Comparison of ENCODE assay signal across 7 mouse cellular contexts in genomic region chr11:117599049-117599787, GRCm38 (mm10). TPM values are rescaled to one million over a fixed set of nuclear protein-coding genes. Genes with fewer than 3 reads are reported as not detected.
DNase-seq lines count a peak whose midpoint lies in the region; ATAC-seq and TF ChIP-seq lines count a peak whose summit lies in the region.

No protein-coding gene starts in this region.

- peak overlapping the region; percentile 71 for H3K4me3 ChIP-seq in spleen, adult 2 months (ENCODE audit: extremely low read depth, insufficient read depth, insufficient read length)
- H3K4me3 ChIP-seq in embryonic facial prominence, embryonic 11.5 days (ENCODE audit: low read depth, low read length): no peak overlapping the region
- peak overlapping the region; percentile 7; the same call in 1 of the 2 replicates for H3K4me3 ChIP-seq in hindbrain, embryonic 12.5 days
- H3K4me3 ChIP-seq in lung, embryonic 16.5 days (ENCODE audit: low read length): peak overlapping the region; percentile 53

- no peaks in the 10 kb centered on the region for H3K9me3 ChIP-seq in embryonic facial prominence, embryonic 11.5 days (replicated peaks; ENCODE audit: control insufficient read depth, low read length)
- no peaks in the 10 kb centered on the region for H3K9me3 ChIP-seq in hindbrain, embryonic 12.5 days (replicated peaks)
- no peaks in the 10 kb centered on the region for H3K9me3 ChIP-seq in lung, embryonic 16.5 days (ENCODE audit: control insufficient read depth, low read length)

- no peak for TF ChIP-seq CTCF in spleen, adult 2 months (IDR thresholded peaks at IDR 0.05; ENCODE audit: extremely low read depth, insufficient read depth, insufficient read length, insufficient replicate concordance)

- peak in 1 of 2 experiments; percentile 28 for DNase-seq in spleen, adult 2 months (ENCODE audit: low read depth in 1 of 2, low spot score in 2 of 2)
- DNase-seq in spleen, postnatal 4 days (ENCODE audit: low spot score in 2 of 2): no peak
- DNase-seq in embryonic facial prominence, embryonic 11.5 days (ENCODE audit: low spot score): peak; percentile 39
- peak; percentile 17 to 23 for DNase-seq in spleen, postnatal 10 days (ENCODE audit: low spot score in 2 of 2)
- no peak for DNase-seq in layer of hippocampus, postnatal 25 days (ENCODE audit: extremely low spot score in 1 of 2, low spot score in 1 of 2)

- H3K27ac ChIP-seq in spleen, adult 2 months (ENCODE audit: insufficient read depth, low read length): peak overlapping the region; percentile 26
- H3K27ac ChIP-seq in embryonic facial prominence, embryonic 11.5 days (replicated peaks; ENCODE audit: low read depth, low read length): no peak overlapping the region
- H3K27ac ChIP-seq in hindbrain, embryonic 12.5 days: peak overlapping the region; percentile 78
- H3K27ac ChIP-seq in lung, embryonic 16.5 days (ENCODE audit: low read length): no peak overlapping the region

- ATAC-seq in embryonic facial prominence, embryonic 11.5 days (replicated peaks; ENCODE audit: insufficient number of reproducible peaks, low FRiP score, low TSS enrichment, low read depth): no peak
- no peak for ATAC-seq in hindbrain, embryonic 12.5 days (ENCODE audit: low FRiP score)
- ATAC-seq in lung, embryonic 16.5 days (ENCODE audit: low read depth): no peak

- no peak for TF ChIP-seq POLR2A in spleen, adult 2 months (IDR thresholded peaks at IDR 0.05; ENCODE audit: low read depth, low read length)

- H3K4me2 ChIP-seq in embryonic facial prominence, embryonic 11.5 days (ENCODE audit: low read depth, low read length): peak overlapping the region; percentile 32; the same call in 1 of the 2 replicates
- H3K4me2 ChIP-seq in hindbrain, embryonic 12.5 days (replicated peaks): peak overlapping the region; percentile 38
- peak overlapping the region; percentile 75 for H3K4me2 ChIP-seq in lung, embryonic 16.5 days (ENCODE audit: low read depth, low read length)

- H3K27me3 ChIP-seq in spleen, adult 2 months (ENCODE audit: control insufficient read depth, insufficient read depth, low read length): no peaks in the 10 kb centered on the region
- peaks cover 5% of the 10 kb centered on the region; the same call in 1 of the 2 replicates for H3K27me3 ChIP-seq in embryonic facial prominence, embryonic 11.5 days (ENCODE audit: control insufficient read depth, insufficient read depth, low read length)
- peaks cover 66% of the 10 kb centered on the region for H3K27me3 ChIP-seq in hindbrain, embryonic 12.5 days
- peaks cover 12% of the 10 kb centered on the region for H3K27me3 ChIP-seq in lung, embryonic 16.5 days (ENCODE audit: control insufficient read depth, insufficient read depth, low read depth, low read length)

- 1% methylated on average over 16 of the region's 16 CpGs for WGBS in spleen, adult 2 months
- WGBS in embryonic facial prominence, embryonic 11.5 days: 8% methylated on average over 16 of the region's 16 CpGs
- WGBS in hindbrain, embryonic 12.5 days: 11% methylated on average over 16 of the region's 16 CpGs
- WGBS in lung, embryonic 16.5 days: 4% methylated on average over 16 of the region's 16 CpGs

- no peaks in the 10 kb centered on the region for H3K36me3 ChIP-seq in spleen, adult 2 months (ENCODE audit: control insufficient read depth, insufficient read depth, low read length)
- H3K36me3 ChIP-seq in embryonic facial prominence, embryonic 11.5 days (replicated peaks; ENCODE audit: control insufficient read depth, insufficient read depth, low read depth, low read length): no peaks in the 10 kb centered on the region
- no peaks in the 10 kb centered on the region for H3K36me3 ChIP-seq in hindbrain, embryonic 12.5 days
- no peaks in the 10 kb centered on the region for H3K36me3 ChIP-seq in lung, embryonic 16.5 days (ENCODE audit: control insufficient read depth, insufficient read depth, low read length)

- peaks cover 5% of the 10 kb centered on the region; the same call in 1 of the 2 replicates for H3K4me1 ChIP-seq in spleen, adult 2 months (ENCODE audit: control insufficient read depth, insufficient read depth, insufficient read length)
- peaks cover 4% of the 10 kb centered on the region for H3K4me1 ChIP-seq in embryonic facial prominence, embryonic 11.5 days (ENCODE audit: control insufficient read depth, insufficient read depth, low read length)
- H3K4me1 ChIP-seq in hindbrain, embryonic 12.5 days: peaks cover 53% of the 10 kb centered on the region
- H3K4me1 ChIP-seq in lung, embryonic 16.5 days (replicated peaks; ENCODE audit: control insufficient read depth, insufficient read depth, low read length): peaks cover 12% of the 10 kb centered on the region

- H3K9ac ChIP-seq in embryonic facial prominence, embryonic 11.5 days (replicated peaks; ENCODE audit: low read length): peak overlapping the region; percentile 25; the same call in 1 of the 2 replicates
- H3K9ac ChIP-seq in hindbrain, embryonic 12.5 days: peak overlapping the region; percentile 29; the same call in 1 of the 2 replicates
- H3K9ac ChIP-seq in lung, embryonic 16.5 days (ENCODE audit: low read length): peak overlapping the region; percentile 62

RNA-seq across cellular contexts. Expression of gene Tnrc6c, which starts 54.9 kb away (rescaled TPM):
- polyA plus RNA-seq in spleen, adult 2 months (2012; rRNA removed): 22.7 and 29.1 TPM in 2 replicates
- polyA plus RNA-seq in embryonic facial prominence, embryonic 11.5 days (2014; fragmentation: Nextera tagmentation; extraction: Ambion mirVana): 15.4 and 16.7 TPM in 2 replicates
- 26.3 and 28.3 TPM in 2 replicates for polyA plus RNA-seq in hindbrain, embryonic 12.5 days (2016; fragmentation: Nextera tagmentation; extraction: Ambion mirVana)
- polyA plus RNA-seq in lung, embryonic 16.5 days (2015; fragmentation: Nextera tagmentation; extraction: Ambion mirVana): 8.6 and 9.3 TPM in 2 replicates
- 10 to 100 TPM; 53.8 to 76.8 TPM for total RNA-seq in layer of hippocampus, postnatal 25 days (2021)

Comparison
In these comparisons a context has a peak if more than half of its experiments do, and no peak if none do; other contexts are left out.
1. DNase-seq: peak in embryonic facial prominence, embryonic 11.5 days (single experiment) and spleen, postnatal 10 days (2 of 2); none in spleen, postnatal 4 days (0 of 2) and layer of hippocampus, postnatal 25 days (0 of 2).
2. H3K27ac ChIP-seq: peak in spleen, adult 2 months (single experiment) and hindbrain, embryonic 12.5 days (single experiment); none in embryonic facial prominence, embryonic 11.5 days (single experiment) and lung, embryonic 16.5 days (single experiment).
3. Peak in every context shown above with its lines, with median percentiles within 50 percentile points of each other: H3K4me2 ChIP-seq and H3K9ac ChIP-seq.